Mouse (Mus musculus) MEL-GATA-1-ER (cell line): Measurements from ENCODE around the gene 4932438H23Rik.
"Not testable (repeated sequence)": the region's sequence is repeated elsewhere in the genome, so short reads cannot be mapped to it uniquely, and the experiment has no call there.

Source experiments
- DNase-seq: peaks from one replicate; pipeline ENCODE4 v3.0.0-alpha.2; 2012; ENCODE audit warnings: low read depth; ENCODE audit errors: extremely low read depth

4932438H23Rik gene

DNA sequence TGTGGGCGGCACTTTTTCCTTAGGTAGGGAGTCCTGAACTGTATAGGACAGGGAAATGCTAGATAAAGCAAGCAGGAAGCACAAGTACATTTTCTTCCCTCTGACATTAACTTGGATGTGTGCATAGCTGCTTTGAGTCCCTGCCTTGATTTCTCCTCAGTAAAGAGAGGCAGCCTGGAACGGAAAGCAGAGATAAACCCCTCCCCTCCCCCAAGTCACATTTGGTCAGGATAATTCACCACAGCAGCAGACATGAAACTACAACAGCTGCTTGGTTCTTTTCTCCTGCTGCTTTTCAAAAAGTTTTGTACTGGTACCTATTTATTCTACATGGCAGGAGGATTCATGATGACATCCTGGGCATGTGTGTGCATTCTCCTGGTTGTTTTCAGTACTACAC lies 5.6 kb upstream of the 4932438H23Rik start:
- no peak for DNase-seq

DNA sequence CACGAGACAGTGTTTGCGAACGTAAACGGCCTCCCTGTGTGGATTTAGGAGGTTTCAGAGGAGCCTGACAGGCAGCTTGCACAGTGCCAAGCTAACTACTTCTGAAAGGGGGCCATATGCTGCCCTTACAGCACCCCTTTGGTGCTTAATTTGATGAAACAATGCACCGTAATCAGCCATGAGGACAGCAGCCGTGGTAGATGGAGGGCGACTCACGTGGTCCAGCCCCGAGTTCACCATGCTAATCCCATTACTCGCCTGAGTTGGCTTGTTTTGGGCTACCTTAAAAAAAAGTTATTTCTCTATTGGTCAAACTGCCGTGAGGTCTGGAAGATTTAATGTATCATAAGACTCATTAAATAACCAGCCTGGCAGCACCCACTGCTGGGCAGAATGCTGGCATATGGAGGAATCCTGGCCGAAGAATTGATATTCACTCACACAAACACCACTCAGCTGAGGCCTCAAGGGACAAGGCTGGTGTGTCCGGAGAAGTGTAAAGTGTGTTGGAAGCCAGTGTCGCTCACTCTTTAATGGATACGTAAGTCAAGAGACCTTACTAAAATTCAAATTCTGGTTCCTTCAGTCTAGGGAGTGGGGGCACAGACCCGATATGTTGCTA lies 4.6 kb upstream of the 4932438H23Rik start:
- no peak for DNase-seq

DNA sequence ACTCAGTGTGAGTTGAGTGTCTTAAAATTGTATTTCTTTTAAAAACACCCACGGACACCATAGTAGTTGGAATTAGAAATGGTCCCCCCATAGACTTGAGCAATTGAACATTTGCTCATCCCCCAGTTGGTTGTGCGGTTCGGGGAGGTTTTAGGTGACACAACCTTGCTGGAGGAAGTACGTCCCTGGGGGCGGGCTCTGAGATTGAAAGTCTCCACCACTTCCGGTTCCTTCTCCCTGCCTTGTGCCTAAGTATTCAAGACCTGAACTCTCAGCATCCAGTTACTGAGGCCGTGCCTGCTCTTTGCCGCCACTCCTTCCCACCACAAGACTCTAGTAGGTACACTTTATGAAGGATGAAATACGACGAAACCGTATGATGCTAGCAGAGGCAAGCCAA lies 2.9 kb upstream of the 4932438H23Rik start:
- DNase-seq: no peak

DNA sequence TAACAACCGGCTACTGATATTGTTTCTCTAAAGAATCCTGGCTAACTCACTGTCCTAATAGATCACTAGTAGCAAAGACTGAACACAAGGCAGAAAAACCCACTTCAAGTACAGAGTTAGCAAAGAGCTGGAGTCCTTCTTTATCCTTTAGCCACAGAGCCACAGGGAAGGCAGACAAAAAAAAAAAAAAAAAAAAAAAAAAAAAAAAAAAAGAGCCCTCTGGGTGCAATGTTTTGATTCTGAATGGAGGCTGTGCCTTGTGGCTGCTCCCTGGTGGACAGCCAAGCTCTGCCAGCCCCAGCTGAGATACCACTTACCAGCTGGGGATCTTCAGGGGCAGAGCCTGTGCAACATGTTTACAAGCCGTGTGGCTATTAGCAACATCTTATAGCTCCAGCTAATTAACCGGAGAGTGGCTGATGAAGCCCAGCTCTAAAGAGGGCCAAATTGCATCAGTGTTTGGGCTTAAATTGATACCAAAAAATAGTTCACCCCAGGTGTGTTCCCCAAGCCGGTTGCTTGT lies 2.1 kb upstream of the 4932438H23Rik start:
- no peak for DNase-seq

DNA sequence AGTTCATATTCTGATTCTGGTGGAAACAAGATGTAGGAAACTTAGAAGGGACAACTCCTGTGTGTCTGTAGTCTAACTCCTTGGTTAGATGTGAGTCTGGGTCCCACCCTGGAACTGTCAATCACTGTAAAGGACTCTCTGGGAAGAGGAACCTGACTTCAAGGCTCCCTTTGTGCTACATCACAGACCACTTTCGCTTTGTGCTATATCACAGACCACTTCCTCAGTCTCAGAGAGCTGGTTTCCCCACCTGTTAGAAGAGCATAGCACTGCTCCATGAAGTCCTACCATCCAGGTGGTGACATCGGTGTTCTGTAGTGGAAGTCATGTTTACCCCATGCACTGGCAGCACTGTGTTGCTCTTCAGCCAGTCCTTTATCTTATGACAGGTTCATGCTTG lies 1.1 kb upstream of the 4932438H23Rik start:
- DNase-seq: no peak

DNA sequence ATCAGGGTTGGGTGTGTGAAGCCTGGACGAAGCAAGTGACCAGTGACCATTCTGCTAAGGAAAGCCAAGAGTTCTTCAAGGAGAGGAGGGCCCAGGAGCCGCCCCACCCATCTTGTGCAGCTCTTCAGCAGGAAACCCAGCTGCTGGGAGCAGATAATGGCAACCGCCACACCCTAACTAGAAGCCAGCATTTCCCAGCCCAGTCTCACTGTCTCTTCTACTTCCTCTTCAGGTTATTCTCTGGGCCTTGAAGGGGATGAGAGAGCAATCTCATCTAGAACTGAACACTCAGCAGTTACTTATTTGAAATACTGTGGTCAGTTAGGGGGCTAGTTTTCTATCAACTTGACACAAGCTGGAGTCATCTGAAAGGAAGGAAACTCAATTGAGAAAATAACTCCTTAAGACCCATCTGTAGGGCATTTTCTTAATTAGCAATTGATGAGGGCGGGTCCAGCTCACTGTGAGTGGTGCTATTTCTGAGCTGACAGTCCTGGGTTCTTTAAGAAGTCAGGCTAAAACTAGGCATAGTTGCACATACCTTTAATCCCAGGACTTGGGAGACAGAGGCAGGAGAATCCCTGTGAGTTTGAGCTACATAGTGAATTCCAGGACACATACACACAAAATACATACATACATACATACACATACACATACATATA lies 8.1 kb downstream of the 4932438H23Rik start:
- DNase-seq: peak; percentile 99

DNA sequence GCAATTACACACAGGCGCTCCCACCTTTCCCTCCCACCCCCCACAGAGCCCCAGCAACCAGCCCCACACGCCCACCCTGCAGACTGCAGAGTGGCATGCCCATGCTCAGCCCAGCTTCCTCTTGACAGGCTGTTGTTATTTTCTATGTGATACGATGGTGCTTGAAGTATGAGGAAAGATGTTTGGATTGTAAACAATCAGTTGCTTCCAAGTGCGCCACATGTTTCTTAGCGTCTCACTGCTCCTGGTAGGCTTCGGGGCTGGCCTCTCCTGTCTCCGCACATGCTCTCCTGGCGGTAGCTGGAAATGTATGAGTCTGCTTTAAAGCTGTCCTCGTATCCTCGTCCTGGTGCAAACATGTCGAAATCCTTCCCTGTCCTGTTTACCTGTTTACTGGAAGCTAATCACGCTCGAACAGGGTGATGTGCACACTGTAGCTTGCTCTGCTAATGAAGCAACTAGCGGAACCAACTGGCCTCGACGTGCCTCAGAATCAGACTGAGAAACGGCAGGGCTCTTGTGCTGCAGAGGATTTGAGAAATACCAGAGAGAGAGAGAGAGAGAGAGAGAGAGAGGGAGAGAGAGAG lies 9.6 kb downstream of the 4932438H23Rik start:
- no peak for DNase-seq

DNA sequence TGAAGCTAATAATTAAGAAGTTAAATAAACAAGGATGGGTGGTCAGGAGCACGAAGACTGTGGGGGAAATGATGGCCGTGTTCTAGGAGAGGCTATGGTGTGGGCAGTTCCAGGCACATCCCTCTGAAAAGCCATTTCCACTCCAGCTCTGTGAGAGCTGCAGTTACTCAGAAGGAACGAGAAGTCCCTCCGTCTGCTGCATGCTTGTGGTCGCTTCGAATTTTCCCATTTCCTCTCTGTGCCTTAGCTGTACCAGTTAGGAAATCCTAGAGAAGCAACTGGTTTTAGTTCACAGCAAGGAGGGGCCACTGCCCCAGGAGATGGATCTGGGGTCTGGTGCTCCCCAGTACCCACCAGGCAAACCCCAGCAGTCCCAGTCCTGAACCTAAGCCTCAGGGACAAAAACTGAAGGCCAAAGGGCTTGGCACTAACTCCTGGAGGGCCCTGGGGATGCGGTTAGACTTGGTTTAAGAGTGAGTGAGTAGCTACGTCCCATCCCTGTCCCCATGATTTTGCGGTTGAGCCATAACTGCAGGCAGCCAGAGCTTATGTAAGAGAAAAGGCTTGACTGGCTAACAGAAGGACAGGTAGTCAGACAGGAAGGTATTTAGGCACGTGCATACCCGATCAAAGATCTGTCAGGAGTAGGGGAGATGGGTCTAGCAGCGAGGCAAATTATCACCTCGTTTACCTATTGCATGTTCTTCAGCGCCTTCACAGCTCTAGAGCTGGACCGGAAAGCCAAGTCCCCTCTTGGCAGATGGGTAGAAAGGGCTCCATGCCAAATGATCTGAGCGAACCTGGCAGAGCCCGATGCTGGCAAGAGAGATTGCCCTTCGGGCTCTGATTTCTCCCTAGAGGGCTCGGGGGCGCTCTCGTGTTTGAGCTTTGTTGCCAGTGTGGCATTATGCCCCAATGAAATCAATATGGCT lies 10.3 kb downstream of the 4932438H23Rik start:
- no peak for DNase-seq

DNA sequence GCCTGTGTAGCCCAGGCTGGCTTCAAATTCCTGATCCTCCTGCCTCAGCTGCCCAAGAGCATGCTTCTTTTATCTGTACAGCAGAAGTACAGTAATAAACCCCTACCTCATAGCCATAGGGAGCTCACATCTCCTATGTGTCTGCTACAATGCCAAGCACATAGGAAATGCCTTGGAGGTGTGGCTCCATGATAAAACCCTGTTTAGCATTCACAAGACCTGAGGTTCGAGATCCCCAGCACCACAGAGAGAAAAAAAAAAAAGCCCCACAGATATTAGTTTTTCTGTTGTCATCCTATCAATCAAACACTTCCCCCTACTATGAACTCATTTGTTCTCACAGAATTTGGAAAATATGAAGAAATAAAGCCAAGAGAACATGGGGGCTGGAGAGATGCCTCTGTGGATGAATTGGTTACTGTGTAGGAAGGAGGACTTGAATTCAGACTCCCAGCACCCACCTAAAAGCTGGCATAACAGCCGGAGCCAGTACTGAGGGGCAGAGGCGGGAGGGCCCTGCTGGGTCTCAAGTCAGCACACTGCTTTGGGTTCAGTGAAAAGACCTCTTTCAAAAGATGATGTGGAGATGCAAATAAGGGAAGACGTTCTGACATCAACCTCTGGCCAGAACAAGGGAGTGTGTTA lies 11.8 kb downstream of the 4932438H23Rik start:
- peak; percentile 55 for DNase-seq

DNA sequence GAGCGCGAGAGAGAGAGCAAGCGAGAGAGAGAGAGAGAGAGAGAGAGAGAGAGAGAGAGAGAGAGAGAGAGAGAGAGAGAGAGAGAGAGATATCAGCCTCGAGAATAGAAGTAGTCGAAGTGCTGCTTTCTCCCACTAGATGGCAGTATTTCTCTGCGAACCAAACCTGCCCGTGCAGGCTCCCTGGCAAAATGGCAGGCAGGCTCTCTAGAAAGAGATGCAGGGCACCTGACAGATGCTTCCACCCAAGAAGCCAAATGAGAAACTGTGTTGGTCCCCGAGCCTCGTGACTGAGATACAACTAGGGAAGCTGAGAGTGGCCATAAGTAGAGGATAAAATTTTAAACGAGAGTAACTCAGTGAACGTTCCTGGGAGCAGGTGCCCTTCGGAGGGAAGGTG lies 13.4 kb downstream of the 4932438H23Rik start:
- DNase-seq: peak; percentile 64

DNA sequence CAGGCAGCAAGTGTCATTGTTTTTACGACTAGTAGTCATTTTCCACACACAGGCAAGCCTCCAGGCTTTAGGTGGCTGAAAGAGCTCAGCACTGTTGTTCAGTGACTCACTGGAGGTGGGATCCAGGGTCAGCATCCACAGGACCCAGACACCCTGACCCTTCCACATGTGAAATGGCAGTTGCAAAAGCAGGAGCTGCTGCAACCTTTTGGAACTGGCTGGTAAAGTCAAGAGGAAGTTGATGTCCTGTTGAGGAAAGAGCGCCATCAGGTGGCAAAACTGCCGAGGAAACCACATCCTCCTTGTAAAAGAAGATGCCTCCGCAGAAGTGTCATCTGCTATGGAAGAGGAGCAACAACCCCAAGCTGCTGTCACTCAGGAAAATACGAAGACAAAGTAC lies 18.7 kb downstream of the 4932438H23Rik start:
- DNase-seq: peak; percentile 37

DNA sequence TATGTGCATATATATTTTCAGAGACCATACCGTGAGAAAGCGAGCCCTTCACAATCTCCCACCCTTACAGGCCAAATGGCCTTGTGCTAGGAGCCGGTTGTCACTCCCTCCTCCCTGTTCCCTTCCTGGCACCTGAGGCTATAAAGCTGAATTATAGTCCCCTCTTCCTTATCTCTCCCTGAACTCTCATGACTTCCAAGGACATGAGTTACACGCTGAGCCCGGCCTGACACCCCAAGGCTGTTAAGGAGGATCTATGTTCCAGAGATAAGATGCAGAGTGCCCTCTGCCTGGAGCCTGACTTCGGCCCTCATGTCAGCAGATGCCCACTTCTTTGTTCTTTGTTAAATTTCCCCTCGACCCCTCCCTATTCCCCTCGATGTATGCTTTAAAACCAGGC lies 19.5 kb downstream of the 4932438H23Rik start:
- DNase-seq: not testable (repeated sequence)

DNA sequence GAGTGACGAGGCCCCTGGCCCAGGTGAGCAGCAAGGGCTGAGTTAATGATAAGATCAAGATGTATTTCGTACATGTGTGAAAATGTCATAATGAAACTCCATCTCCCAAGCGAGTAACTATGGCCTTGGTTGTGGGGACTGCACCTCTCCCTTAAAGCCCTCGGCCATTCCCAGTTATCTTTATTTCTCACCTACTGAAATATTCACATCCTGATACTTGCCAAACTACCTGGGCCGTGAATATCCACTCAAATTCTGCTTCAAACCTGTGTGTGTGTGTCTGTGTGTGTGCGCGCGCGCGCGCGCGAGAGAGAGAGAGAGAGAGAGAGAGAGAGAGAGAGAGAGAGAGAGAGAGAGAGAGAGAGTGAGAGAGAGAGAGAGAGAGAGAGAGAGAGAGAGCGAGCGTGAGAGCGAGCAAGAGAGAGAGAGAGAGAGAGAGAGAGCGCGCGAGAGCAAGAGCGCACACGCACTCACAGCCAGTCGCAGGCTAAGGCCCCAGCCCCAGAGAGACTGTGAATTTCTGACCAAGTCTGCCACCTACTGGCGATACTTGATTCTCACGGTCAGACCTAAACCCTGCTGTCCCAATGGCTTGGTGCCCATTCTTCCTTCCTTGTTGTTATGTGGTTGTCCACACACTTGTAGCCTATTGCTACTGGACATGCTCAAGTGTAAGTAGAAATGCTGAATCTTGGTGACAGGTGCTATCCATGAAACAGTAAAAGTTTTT lies 21.6 kb downstream of the 4932438H23Rik start:
- DNase-seq: peak; percentile 78

DNA sequence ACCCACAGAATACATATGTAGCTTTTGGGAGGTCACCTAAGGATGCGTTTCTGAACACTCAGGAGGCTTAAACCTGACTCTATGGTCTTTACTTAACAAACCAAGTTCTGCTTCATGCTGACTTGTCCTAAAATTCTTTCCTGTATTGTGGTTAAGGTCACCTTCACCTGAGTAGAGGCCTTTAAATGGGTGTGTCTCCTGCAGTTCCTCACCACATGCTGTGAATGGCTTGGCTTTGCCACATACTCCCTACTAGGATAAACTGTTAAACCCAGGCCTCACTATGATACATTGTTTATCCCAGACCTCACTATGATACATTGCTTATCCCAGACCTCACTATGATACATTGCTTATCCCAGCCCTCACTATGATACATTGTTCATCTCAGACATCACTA lies 22.7 kb downstream of the 4932438H23Rik start:
- no peak for DNase-seq

DNA sequence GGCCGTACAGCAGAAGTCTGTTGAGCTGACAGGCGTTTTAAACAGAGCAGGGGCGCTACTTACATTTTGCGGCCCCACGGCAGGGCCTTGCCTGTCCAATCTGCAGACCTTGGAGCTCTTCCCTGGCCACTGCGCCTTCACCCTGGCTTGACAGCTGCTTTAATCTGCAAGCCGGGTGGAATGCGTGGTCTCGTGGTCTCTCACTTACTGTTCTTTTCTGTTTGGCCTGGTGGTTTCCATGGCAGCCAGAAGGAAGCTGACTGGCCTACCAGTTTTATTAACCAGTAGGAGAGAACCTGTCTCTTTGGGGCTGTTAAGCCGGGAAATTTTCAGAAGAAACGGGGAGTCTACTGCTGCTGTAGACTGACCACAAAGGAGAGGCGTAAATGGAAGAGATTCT lies 26.0 kb downstream of the 4932438H23Rik start:
- no peak for DNase-seq

DNA sequence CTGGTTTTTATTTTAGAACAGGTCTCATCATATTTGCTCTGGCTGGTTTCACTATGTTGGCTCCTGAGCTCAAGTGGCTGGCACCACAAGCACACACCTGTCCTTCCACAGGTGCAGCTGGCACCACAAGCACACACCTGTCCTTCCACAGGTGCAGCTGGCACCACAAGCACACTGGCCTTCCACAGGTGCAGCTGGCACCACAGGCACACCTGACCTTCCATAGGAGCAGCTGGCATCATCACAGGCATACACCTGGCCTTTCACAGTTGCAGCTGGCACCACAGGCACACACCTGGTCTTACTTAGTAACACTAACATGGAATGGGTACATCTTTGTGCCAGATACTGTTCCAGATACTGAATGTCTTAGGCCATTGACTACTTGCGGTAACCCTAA lies 27.8 kb downstream of the 4932438H23Rik start:
- DNase-seq: no peak

DNA sequence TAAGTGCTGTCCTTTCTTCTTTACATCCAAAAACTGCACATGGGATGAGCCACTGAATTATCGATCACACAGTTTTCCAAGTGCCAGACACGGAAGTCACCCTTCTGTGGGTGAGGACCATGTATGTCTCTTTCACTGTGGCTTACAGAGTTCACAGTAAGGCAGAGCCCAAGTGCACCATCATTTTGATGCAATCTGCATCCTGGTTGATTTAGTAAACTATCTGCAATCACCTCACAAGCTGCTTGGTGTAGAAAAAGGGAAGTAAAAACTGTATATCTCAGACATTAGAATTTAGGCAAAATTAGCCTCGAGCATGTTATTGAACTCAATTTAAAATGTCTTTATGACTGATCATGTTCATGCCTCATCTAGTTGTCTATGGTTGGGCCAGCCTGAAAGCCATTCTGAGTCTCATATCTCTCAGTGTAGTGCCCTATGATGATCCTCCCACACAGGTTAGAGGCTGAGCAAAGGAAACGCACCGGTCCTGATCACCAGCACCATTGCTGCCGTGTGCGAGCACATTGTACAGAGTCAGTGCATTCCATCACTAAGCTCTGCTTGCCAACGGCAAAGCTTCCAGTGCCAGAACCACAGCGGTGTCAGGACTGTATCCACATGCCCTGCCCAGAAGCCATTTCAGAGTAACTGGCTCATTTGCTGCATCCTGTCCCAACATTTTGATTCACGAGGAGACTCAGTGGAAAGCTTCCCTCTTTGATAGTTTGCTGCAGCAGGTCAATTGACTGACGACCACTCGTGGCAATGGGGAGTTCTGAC lies 30.1 kb downstream of the 4932438H23Rik start:
- DNase-seq: no peak

DNA sequence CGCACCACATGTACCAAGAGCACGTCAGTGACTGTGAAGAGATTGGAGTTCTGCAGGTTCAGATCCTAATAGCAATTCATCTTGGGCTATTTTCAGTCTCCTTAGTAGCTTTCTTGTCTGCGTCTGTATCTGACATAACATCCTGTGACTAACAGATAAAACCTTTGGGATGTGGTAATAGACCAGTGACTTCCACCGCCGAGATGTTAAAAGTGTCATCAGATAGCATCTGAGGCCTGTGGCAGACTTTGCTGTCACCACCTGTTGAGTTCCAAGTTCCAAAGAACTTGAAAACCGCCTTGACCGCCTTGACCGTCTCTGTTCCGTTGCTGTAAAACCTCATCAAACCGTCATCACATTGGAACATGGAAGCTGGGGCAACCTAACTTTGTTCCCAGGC lies 31.1 kb downstream of the 4932438H23Rik start:
- no peak for DNase-seq

DNA sequence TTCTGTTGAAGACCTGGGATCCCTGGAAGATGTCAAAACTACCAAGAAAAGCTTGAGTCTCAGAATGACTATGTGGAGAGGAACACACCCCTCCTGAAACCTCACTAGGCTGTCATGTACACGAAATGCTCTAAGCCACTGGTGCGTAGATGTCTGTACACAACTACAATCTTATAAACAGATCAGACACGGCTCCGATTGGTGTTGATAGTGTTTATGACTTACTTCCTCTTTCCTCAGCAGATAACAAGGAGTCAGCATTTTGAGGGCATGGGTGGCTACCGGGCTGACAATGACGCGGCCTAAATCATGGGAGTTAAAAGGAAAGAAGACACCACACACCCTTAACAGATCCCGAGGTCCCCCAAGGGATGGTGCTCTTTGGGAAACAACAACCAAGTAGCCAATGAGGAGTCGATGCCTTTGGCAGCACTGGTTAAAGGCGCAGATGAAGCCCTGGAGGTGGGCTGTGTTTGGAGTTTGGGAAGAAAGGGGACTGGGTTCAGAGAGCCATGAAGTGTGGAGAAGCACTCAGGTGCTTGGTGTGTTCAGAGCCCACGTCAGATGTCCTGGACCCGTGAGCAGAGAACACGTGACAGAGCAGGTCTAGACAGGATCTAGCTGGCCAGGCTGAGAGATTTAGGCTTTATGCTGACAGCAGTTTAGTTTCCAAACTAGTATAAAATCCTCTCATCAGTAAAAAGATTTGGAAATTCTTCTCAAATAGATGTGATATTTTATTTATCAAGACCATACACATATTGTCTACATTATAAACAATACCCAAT lies 33.2 kb downstream of the 4932438H23Rik start:
- no peak for DNase-seq
